Mouse (Mus musculus) G1E (cell line): ENCODE measurements around the gene Naaladl1.

Experiments
- CTCF ChIP-seq: IDR thresholded peaks from 2 replicates; pipeline ENCODE4 v1.5.1; 2012; ENCODE audit warnings: low read depth, low read length, inconsistent platforms, mixed read lengths
- GATA1 ChIP-seq: IDR thresholded peaks from 2 replicates; pipeline ENCODE4 v1.6.1; 2012; ENCODE audit warnings: borderline replicate concordance, low read length, inconsistent platforms, mixed read lengths
- TAL1 ChIP-seq: conservative IDR thresholded peaks from 2 replicates; pipeline ENCODE4 v1.6.1; 2012; ENCODE audit warnings: low read depth, low read length, inconsistent platforms, mixed read lengths

DNA sequence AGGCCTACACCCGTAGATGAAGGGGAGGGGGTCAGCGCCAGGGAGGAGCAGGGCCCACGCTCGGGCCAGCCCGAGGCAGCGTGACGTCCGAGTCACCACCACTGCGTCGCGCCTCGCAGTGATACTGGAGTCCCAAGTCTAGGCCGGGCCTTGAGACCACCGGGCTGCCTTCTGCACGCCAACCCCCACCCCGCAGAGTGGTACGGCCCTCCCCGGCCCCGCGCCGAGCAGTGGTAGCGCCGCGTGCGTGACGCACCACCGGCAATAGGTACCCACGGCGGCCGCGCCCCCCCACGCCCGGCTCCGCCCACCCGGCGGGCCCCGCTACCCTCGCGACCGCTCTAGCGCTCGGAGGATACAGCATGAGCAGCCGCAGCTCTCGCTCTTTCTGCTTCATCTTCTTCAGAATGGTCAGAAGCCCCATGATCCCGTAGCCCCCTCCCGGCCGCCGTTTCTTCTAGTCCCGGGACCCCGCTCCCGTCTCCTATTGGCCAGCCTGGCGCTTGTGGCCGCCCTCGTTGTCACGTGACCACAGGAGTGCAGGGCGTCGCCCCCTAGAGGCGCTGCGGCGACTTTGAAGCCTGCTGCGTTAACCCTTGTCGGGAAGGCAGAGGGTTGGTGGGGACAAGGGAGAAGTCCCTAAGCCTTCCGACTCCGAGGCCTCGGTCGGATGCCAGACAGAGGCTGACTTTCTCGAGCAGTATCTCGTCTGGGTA lies 35.3 kb downstream of the Naaladl1 start, which contains the start of gene Batf2:
- 0 out of 2 replicates have a peak, but pooled peaks have one; percentile 44 for TF ChIP-seq CTCF
- no peak for TF ChIP-seq GATA1
- TF ChIP-seq TAL1: no peak
